Mouse (Mus musculus) adrenal gland, postnatal 4 days (tissue): ENCODE results near the gene Hspa5. TPM values are rescaled to one million over a fixed set of nuclear protein-coding genes. Genes with fewer than 3 reads are reported as not detected.
"Not testable (repeated sequence)": the region's sequence is repeated elsewhere in the genome, so short reads cannot be mapped to it uniquely, and the experiment has no call there.

Experiments used
- DNase-seq, 2 experiments: peaks; one replicate each; pipeline ENCODE4 v3.0.0; 2021 to 2022; ENCODE audit warnings: low spot score in 2 of 2, mixed read lengths in 2 of 2
- long read RNA-seq, 2 experiments: library from polyadenylated mRNA; stranded (forward); transcript quantifications; one replicate each; pipeline ENCODE4 v2.0.0; 2021
- total RNA-seq, 2 experiments: library from RNA; stranded (reverse); gene quantifications; 2 replicates each; pipeline ENCODE4 v1.2.3; 2021

The Hspa5 gene
- total RNA-seq: 100 to 1,000 TPM; 449 to 473 TPM
- long read RNA-seq, experiment 1, transcript Hspa5-201 (9 exons, 3,672 nt): major isoform, 350 of 445 reads
- long read RNA-seq, experiment 1, transcript Hspa5-202 (8 exons, 2,613 nt): minor isoform, 70 of 445 reads
- long read RNA-seq, experiment 1, partial matches to known transcripts: 23 of 445 reads
- long read RNA-seq, experiment 1, other reads (novel, unspliced or antisense): 2 of 445 reads
- long read RNA-seq, experiment 2, transcript Hspa5-201 (9 exons, 3,672 nt): major isoform, 991 of 1,264 reads
- long read RNA-seq, experiment 2, transcript Hspa5-202 (8 exons, 2,613 nt): minor isoform, 234 of 1,264 reads
- long read RNA-seq, experiment 2, partial matches to known transcripts: 19 of 1,264 reads
- long read RNA-seq, experiment 2, other reads (novel, unspliced or antisense): 18 of 1,264 reads

GRCm38 (mm10) chr2:34771368-34772226 is at the start of gene Hspa5:
Gene Hspa5, plus strand, starts transcription at chr2:34771970.
- DNase-seq: peak; percentile 93 to 99

GRCm38 (mm10) chr2:34725269-34725668 is 46.5 kb upstream of the Hspa5 start:
- no peak for DNase-seq

- DNase-seq: no peak
Measured at GRCm38 (mm10) chr2:34727045-34727728, 44.6 kb upstream of the Hspa5 start.

GRCm38 (mm10) chr2:34736626-34737025 is 35.1 kb upstream of the Hspa5 start:
- no peak for DNase-seq

GRCm38 (mm10) chr2:34737911-34738310 is 33.9 kb upstream of the Hspa5 start:
- no peak for DNase-seq

- no peak for DNase-seq
Measured at GRCm38 (mm10) chr2:34739684-34740391, 31.9 kb upstream of the Hspa5 start.

- DNase-seq: no peak
Measured at GRCm38 (mm10) chr2:34741390-34742159, 30.2 kb upstream of the Hspa5 start.

- no peak for DNase-seq
Measured at GRCm38 (mm10) chr2:34742675-34743074, 29.1 kb upstream of the Hspa5 start.

GRCm38 (mm10) chr2:34744476-34744875 is 27.3 kb upstream of the Hspa5 start:
- no peak for DNase-seq

GRCm38 (mm10) chr2:34745673-34746072 is 26.1 kb upstream of the Hspa5 start:
- no peak for DNase-seq

- DNase-seq: no peak
Measured at GRCm38 (mm10) chr2:34748479-34748878, 23.3 kb upstream of the Hspa5 start.

GRCm38 (mm10) chr2:34750245-34750644 is 21.5 kb upstream of the Hspa5 start:
- no peak for DNase-seq

GRCm38 (mm10) chr2:34753811-34754550 is 17.8 kb upstream of the Hspa5 start:
- peak; percentile 75 to 82 for DNase-seq

GRCm38 (mm10) chr2:34754551-34755358 is 17.0 kb upstream of the Hspa5 start, which contains the start of gene Gapvd1:
Gene Gapvd1, minus strand, starts transcription at chr2:34755232.
- DNase-seq: no peak

GRCm38 (mm10) chr2:34757341-34757740 is 14.4 kb upstream of the Hspa5 start:
- DNase-seq: no peak

GRCm38 (mm10) chr2:34761272-34761671 is 10.5 kb upstream of the Hspa5 start:
- DNase-seq: not testable (repeated sequence)

GRCm38 (mm10) chr2:34762174-34762573 is 9.6 kb upstream of the Hspa5 start:
- no peak for DNase-seq

- no peak for DNase-seq
Measured at GRCm38 (mm10) chr2:34762872-34763271, 8.9 kb upstream of the Hspa5 start.
